Comparison of ENCODE assay signal across 15 mouse cellular contexts in the genomic region with DNA sequence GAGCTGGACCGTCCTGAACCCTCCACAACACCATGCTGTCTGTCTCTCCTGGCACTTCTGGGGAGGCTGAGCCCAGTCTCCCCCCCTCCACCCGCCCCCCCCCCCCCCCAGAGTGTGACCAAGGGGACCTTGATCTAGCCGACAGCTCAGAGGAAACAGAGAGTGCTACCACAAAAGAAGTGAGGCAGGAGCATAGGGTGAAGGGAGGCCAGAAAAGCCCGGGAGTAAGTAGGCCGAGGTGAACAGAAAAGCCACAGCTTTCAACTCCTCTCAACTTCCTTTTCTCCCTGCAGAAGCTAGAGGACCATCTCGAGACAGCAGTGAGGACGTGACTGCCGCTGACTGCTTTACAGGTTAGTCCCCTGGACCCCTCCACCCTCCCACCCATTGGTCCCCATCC. TPM values are rescaled to one million over a fixed set of nuclear protein-coding genes. Genes with fewer than 3 reads are reported as not detected.
DNase-seq lines count a peak whose midpoint lies in the region; ATAC-seq and TF ChIP-seq lines count a peak whose summit lies in the region.
"Had no signal": no experiment of that assay in that cellular context is flagged by ENCODE, and none has a peak within 500 bp of the region (broad histone marks: within the 10 kb centered on the region; RNA-seq: fewer than 3 reads in every experiment).

Gene Adgrg5, plus strand, starts transcription at position 290 of the 400 bp plus-strand sequence.

- DNase-seq in heart, adult 2 months, result no peak
- no peak for DNase-seq in heart, postnatal 36 days
- DNase-seq in MEL-GATA-1-ER (ENCODE audit: extremely low read depth, low read depth), result peak; percentile 66
- no peak for DNase-seq in cerebellum, adult 18-20 months
- no peak for DNase-seq in natural killer cell, adult 2 months (ENCODE audit: low spot score in 2 of 2)
- DNase-seq: adrenal gland, adult 8-10 months; B cell, adult 2 months; cerebellum, postnatal 36 days; lung, embryonic 14.5 days had no signal

- peak within 1 kb of the TSS; percentile 8 for H3K27ac ChIP-seq in heart, adult 2 months
- no peak within 1 kb of the TSS for H3K27ac ChIP-seq in neural tube, embryonic 13.5 days (replicated peaks)
- no peak within 1 kb of the TSS for H3K27ac ChIP-seq in neural tube, embryonic 15.5 days (replicated peaks)

- no peaks in the 10 kb centered on the region for H3K9me3 ChIP-seq in neural tube, embryonic 13.5 days
- H3K9me3 ChIP-seq in neural tube, embryonic 15.5 days (replicated peaks), result no peaks in the 10 kb centered on the region

- no peak within 1 kb of the TSS for H3K4me2 ChIP-seq in neural tube, embryonic 13.5 days
- no peak within 1 kb of the TSS for H3K4me2 ChIP-seq in neural tube, embryonic 15.5 days
- H3K4me2 ChIP-seq: lung, embryonic 14.5 days; midbrain, embryonic 11.5 days had no signal

- H3K36me3 ChIP-seq in heart, adult 2 months (ENCODE audit: control insufficient read depth, insufficient read depth, low read length), result no peaks in the 10 kb centered on the region
- no peaks in the 10 kb centered on the region for H3K36me3 ChIP-seq in neural tube, embryonic 13.5 days
- H3K36me3 ChIP-seq in neural tube, embryonic 15.5 days, result no peaks in the 10 kb centered on the region

- no peak for TF ChIP-seq POLR2A in heart, adult 2 months (IDR thresholded peaks at IDR 0.05; ENCODE audit: insufficient read depth, low read depth, low read length)

- TF ChIP-seq EP300 in heart, adult 2 months (IDR thresholded peaks at IDR 0.05; ENCODE audit: insufficient read depth, low read depth, low read length), result no peak

- no peak within 1 kb of the TSS for H3K9ac ChIP-seq in heart, adult 2 months (ENCODE audit: low read depth, low read length)
- H3K9ac ChIP-seq in neural tube, embryonic 13.5 days, result 0 out of 2 replicates have a peak within 1 kb of the TSS, but pooled peaks have one; percentile 17
- no peak within 1 kb of the TSS for H3K9ac ChIP-seq in neural tube, embryonic 15.5 days (replicated peaks)
- H3K9ac ChIP-seq: lung, embryonic 14.5 days had no signal

- H3K27me3 ChIP-seq in heart, adult 2 months (ENCODE audit: control insufficient read depth, insufficient read depth, low read length), result no peaks in the 10 kb centered on the region
- peaks cover 5% of the 10 kb centered on the region for H3K27me3 ChIP-seq in neural tube, embryonic 13.5 days
- H3K27me3 ChIP-seq in neural tube, embryonic 15.5 days (replicated peaks), result 0 out of 2 replicates have a peak, but pooled peaks cover 4% of the 10 kb centered on the region

- intact Hi-C loops in heart, adult 2 months (cut with DNase I), result no loop called here
- intact Hi-C loops in heart, postnatal 36 days (cut with DNase I), result no loop called here

- peaks cover 8% of the 10 kb centered on the region for H3K4me1 ChIP-seq in heart, adult 2 months (ENCODE audit: control insufficient read depth, insufficient read depth, low read length)
- H3K4me1 ChIP-seq in neural tube, embryonic 13.5 days (replicated peaks), result 0 out of 2 replicates have a peak, but pooled peaks cover 5% of the 10 kb centered on the region
- H3K4me1 ChIP-seq in neural tube, embryonic 15.5 days, result 0 out of 2 replicates have a peak, but pooled peaks cover 4% of the 10 kb centered on the region

- TF ChIP-seq CTCF in heart, adult 2 months (IDR thresholded peaks at IDR 0.05), result no peak

- H3K79me2 ChIP-seq in heart, adult 2 months (replicated peaks; ENCODE audit: control insufficient read depth, insufficient read depth, low read length), result no peaks in the 10 kb centered on the region

- no peak within 1 kb of the TSS for H3K4me3 ChIP-seq in heart, adult 2 months
- no peak within 1 kb of the TSS for H3K4me3 ChIP-seq in neural tube, embryonic 13.5 days
- no peak within 1 kb of the TSS for H3K4me3 ChIP-seq in neural tube, embryonic 15.5 days (replicated peaks)

- WGBS in heart, adult 2 months, result 69% methylated on average over 8 of the region's 8 CpGs
- WGBS in neural tube, embryonic 13.5 days, result 65% methylated on average over 7 of the region's 8 CpGs
- 55% methylated on average over 7 of the region's 8 CpGs for WGBS in neural tube, embryonic 15.5 days

- ATAC-seq in neural tube, embryonic 13.5 days (ENCODE audit: low read depth), result no peak
- no peak for ATAC-seq in neural tube, embryonic 15.5 days (ENCODE audit: low FRiP score)
- peak; percentile 37 for ATAC-seq in megakaryocyte, adult 5-6 weeks (ENCODE audit: poor library complexity, severe bottlenecking)

RNA-seq across cellular contexts. Expression of gene Adgrg5, which starts in this region (rescaled TPM):
- total RNA-seq in heart, adult 2 months (2021), result under 1 TPM; 0.08 to 0.27 TPM
- 0.62 and 0.97 TPM in 2 replicates for polyA plus RNA-seq in heart, adult 2 months (2012; rRNA removed)
- under 1 TPM; 0.24 to 0.31 TPM for total RNA-seq in heart, postnatal 36 days (2021)
- polyA plus RNA-seq in neural tube, embryonic 13.5 days (2015; fragmentation: Nextera tagmentation; extraction: Ambion mirVana), result 0.07 and 0.48 TPM in 2 replicates
- polyA plus RNA-seq in neural tube, embryonic 15.5 days (2015; fragmentation: Nextera tagmentation; extraction: Ambion mirVana), result 0.28 and 1.3 TPM in 2 replicates
- total RNA-seq in megakaryocyte, adult 5-6 weeks (2015), result 0.58 and 2.4 TPM in 2 replicates
- total RNA-seq in megakaryocyte, adult 5-6 weeks (2017), result 0.45 and 1.2 TPM in 2 replicates
- total RNA-seq: left cerebral cortex, postnatal 10 days had no signal
- polyA plus RNA-seq: neural tube, embryonic 11.5 days had no signal
